Comparison of ENCODE assay signal across 28 mouse cellular contexts in the genomic region with DNA sequence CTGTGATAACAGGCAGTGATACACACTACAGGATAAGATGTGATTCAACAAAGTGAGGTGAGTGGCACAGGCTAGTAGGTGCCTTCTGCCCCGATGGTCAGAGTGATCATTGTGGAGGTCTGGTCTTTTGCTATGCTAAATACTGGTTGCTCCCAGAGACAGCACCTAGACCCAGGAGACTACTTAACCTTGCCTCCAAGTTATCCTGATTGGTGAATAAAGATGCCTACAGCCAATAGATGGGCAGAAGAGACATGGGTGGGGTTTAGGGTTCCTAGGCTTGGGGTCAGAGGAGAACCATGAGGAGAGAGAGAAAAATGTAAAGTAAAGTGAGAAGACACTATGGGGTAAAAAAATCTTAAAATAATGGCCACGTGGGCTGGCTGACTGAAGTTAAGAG. TPM values are rescaled to one million over a fixed set of nuclear protein-coding genes. Genes with fewer than 3 reads are reported as not detected.
DNase-seq lines count a peak whose midpoint lies in the region; ATAC-seq and TF ChIP-seq lines count a peak whose summit lies in the region.
"Had no signal": no experiment of that assay in that cellular context is flagged by ENCODE, and none has a peak within 500 bp of the region (broad histone marks: within the 10 kb centered on the region; RNA-seq: fewer than 3 reads in every experiment).

No protein-coding gene starts in this region.

- H3K36me3 ChIP-seq in CH12.LX (replicated peaks in 1 of 2; ENCODE audit: control insufficient read depth in 1 of 2, insufficient read depth in 1 of 2, low read length in 1 of 2) = peaks cover 25 to 32% of the 10 kb centered on the region in 2 experiments
- H3K36me3 ChIP-seq in kidney, embryonic 14.5 days (ENCODE audit: control insufficient read depth, insufficient read depth, low read length) = no peaks in the 10 kb centered on the region; the same call in 1 of the 2 replicates

- in situ Hi-C loops in CH12.LX (cut with MboI; ENCODE audit: low pct_ligation_motif_present, low pct_unique_long_range_greater_than_20kb, low sequenced_read_pairs) = no loop called here

- TF ChIP-seq RAD21 in CH12.LX (IDR thresholded peaks at IDR 0.05; ENCODE audit: low read depth, low read length) = no peak

- no peaks in the 10 kb centered on the region for H3K27me3 ChIP-seq in CH12.LX (replicated peaks)
- H3K27me3 ChIP-seq in kidney, embryonic 14.5 days (ENCODE audit: control insufficient read depth, insufficient read depth, low read length) = no peaks in the 10 kb centered on the region
- H3K27me3 ChIP-seq: forebrain, embryonic 13.5 days; heart, embryonic 13.5 days had no signal

- peaks cover 2% of the 10 kb centered on the region for H3K9me3 ChIP-seq in CH12.LX (replicated peaks; ENCODE audit: low read length)
- no peaks in the 10 kb centered on the region for H3K9me3 ChIP-seq in kidney, embryonic 14.5 days (ENCODE audit: control insufficient read depth, low read length)
- H3K9me3 ChIP-seq: forebrain, embryonic 10.5 days; forebrain, embryonic 13.5 days; heart, embryonic 10.5 days; heart, embryonic 13.5 days; hindbrain, embryonic 10.5 days had no signal

- peak overlapping the region; percentile 70 for H3K4me2 ChIP-seq in CH12.LX (ENCODE audit: insufficient read depth, low read depth, poor library complexity, severe bottlenecking)
- no peak overlapping the region for H3K4me2 ChIP-seq in kidney, embryonic 14.5 days (replicated peaks; ENCODE audit: low read depth, low read length)
- H3K4me2 ChIP-seq: forebrain, embryonic 13.5 days; hindbrain, embryonic 14.5 days had no signal

- H3K9ac ChIP-seq in CH12.LX (ENCODE audit: insufficient read depth, low read depth) = peak overlapping the region; percentile 32; the same call in 1 of the 2 replicates
- no peak overlapping the region for H3K9ac ChIP-seq in kidney, embryonic 14.5 days (ENCODE audit: low read depth, low read length)
- H3K9ac ChIP-seq: forebrain, embryonic 13.5 days; heart, embryonic 13.5 days; hindbrain, embryonic 14.5 days had no signal

- H3K4me1 ChIP-seq in CH12.LX (ENCODE audit: control insufficient read depth in 1 of 2, insufficient read depth in 2 of 2) = peaks cover 8 to 54% of the 10 kb centered on the region in 2 experiments; a peak in 3 of 4 replicates
- H3K4me1 ChIP-seq in bone marrow macrophage, adult 2 months (ENCODE audit: control insufficient read depth, insufficient read depth, low read length) = peaks cover 32% of the 10 kb centered on the region
- H3K4me1 ChIP-seq in kidney, embryonic 14.5 days (ENCODE audit: control insufficient read depth, insufficient read depth, low read length) = no peaks in the 10 kb centered on the region

- no peak for TF ChIP-seq CTCF in CH12.LX (conservative IDR thresholded peaks at IDR 0.05 in 1 of 2, IDR thresholded peaks at IDR 0.05 in 1 of 2; ENCODE audit: low read depth in 2 of 2, low read length in 2 of 2)
- no peak for TF ChIP-seq CTCF in bone marrow macrophage, adult 2 months (IDR thresholded peaks at IDR 0.05; ENCODE audit: low read depth, low read length)

- dilution Hi-C loops in CH12.LX (cut with MboI; ENCODE audit: extremely low pct_ligation_motif_present, extremely low pct_unique_long_range_greater_than_20kb, low sequenced_read_pairs) = no loop called here

- H3K4me3 ChIP-seq in CH12.LX (replicated peaks in 1 of 3; ENCODE audit: low read depth in 2 of 3, low read length in 2 of 3, poor library complexity in 1 of 3) = peak overlapping the region in 1 of 3 experiments; percentile 14
- H3K4me3 ChIP-seq in bone marrow macrophage, adult 2 months (ENCODE audit: insufficient read depth, low read length) = no peak overlapping the region
- no peak overlapping the region for H3K4me3 ChIP-seq in kidney, embryonic 14.5 days (ENCODE audit: low read length)
- H3K4me3 ChIP-seq: forebrain, embryonic 10.5 days; forebrain, embryonic 13.5 days; gastrocnemius, adult 2 months; heart, embryonic 10.5 days; heart, embryonic 13.5 days; hindbrain, embryonic 10.5 days had no signal

- H3K27ac ChIP-seq in CH12.LX (ENCODE audit: insufficient read depth, low read depth) = peak overlapping the region; percentile 19; the same call in 1 of the 2 replicates
- H3K27ac ChIP-seq in bone marrow macrophage, adult 2 months (ENCODE audit: insufficient read depth, low read depth, low read length) = peak overlapping the region; percentile 79
- H3K27ac ChIP-seq in kidney, embryonic 14.5 days (ENCODE audit: low read depth, low read length) = no peak overlapping the region
- H3K27ac ChIP-seq: forebrain, embryonic 10.5 days; forebrain, embryonic 13.5 days; gastrocnemius, adult 2 months; hindbrain, embryonic 10.5 days; hindbrain, embryonic 14.5 days; hindbrain, postnatal 0 days had no signal

- no peak for ATAC-seq in kidney, embryonic 14.5 days (ENCODE audit: low FRiP score, low TSS enrichment)
- ATAC-seq: forebrain, embryonic 13.5 days; forebrain, embryonic 16.5 days; hindbrain, postnatal 0 days; inflammation-experienced regulatory T-cells, adult 6 months; intestine, embryonic 16.5 days had no signal

- peak; percentile 73 for DNase-seq in CH12.LX (ENCODE audit: extremely low read depth)
- DNase-seq in ES-CJ7 (ENCODE audit: low read depth, low spot score) = peak; percentile 68
- DNase-seq in MEL-GATA-1-ER (ENCODE audit: extremely low read depth, low read depth) = peak; percentile 28
- no peak for DNase-seq in cerebellum, adult 9-10 months
- no peak for DNase-seq in left cerebral cortex, adult 18-20 months (ENCODE audit: low spot score in 2 of 2)
- DNase-seq in right cerebral cortex, postnatal 36 days (ENCODE audit: low spot score in 2 of 2) = no peak
- DNase-seq: adrenal gland, postnatal 10 days; adrenal gland, postnatal 36 days; cerebellum, adult 11-12 months; cerebellum, adult 8-10 months; cerebellum, postnatal 14 days; gastrocnemius, adult 2 months; gastrocnemius, postnatal 14 days; heart, adult 11 months; heart, postnatal 36 days; kidney, adult 18-20 months had no signal

- TF ChIP-seq EP300 in CH12.LX (IDR thresholded peaks at IDR 0.05; ENCODE audit: low read length) = no peak

- TF ChIP-seq POLR2A in CH12.LX (IDR thresholded peaks at IDR 0.05; ENCODE audit: low read depth, low read length) = no peak; the same call in 1 of the 2 replicates
- TF ChIP-seq POLR2A in bone marrow macrophage, adult 2 months (IDR thresholded peaks at IDR 0.05; ENCODE audit: borderline replicate concordance, low read depth, low read length) = no peak

- peaks cover 61% of the 10 kb centered on the region for H3K79me2 ChIP-seq in CH12.LX (replicated peaks; ENCODE audit: control insufficient read depth, extremely low read depth, insufficient read depth, poor library complexity, severe bottlenecking)

- WGBS in kidney, embryonic 14.5 days = 32% methylated on average over 2 of the region's 2 CpGs

TF ChIP-seq in CH12.LX, 34 proteins besides CTCF, POLR2A, EP300 and RAD21 (continues in another document):
- TF ChIP-seq TCF12 (IDR thresholded peaks at IDR 0.05; ENCODE audit: low read depth, low read length) = peak; percentile 42; the same call in 1 of the 2 replicates
- TF ChIP-seq MAX (IDR thresholded peaks at IDR 0.05; ENCODE audit: low read length) = 0 out of 2 replicates have a peak, but pooled peaks have one; percentile 22
- 0 out of 2 replicates have a peak, but pooled peaks have one; percentile 49 for TF ChIP-seq MYC (IDR thresholded peaks at IDR 0.05; ENCODE audit: low read depth, low read length)
- TF ChIP-seq KAT2A (IDR thresholded peaks at IDR 0.05; ENCODE audit: insufficient replicate concordance, low read length) = no peak
- no peak for TF ChIP-seq GABPA (IDR thresholded peaks at IDR 0.05; ENCODE audit: insufficient replicate concordance, low read depth, low read length)
- TF ChIP-seq ZKSCAN1 (IDR thresholded peaks at IDR 0.05; ENCODE audit: borderline replicate concordance, low read depth, low read length) = no peak
- no peak for TF ChIP-seq BHLHE40 (IDR thresholded peaks at IDR 0.05; ENCODE audit: low read depth, low read length)
- TF ChIP-seq ETS1 (conservative IDR thresholded peaks at IDR 0.05; ENCODE audit: low read depth, low read length) = no peak
- TF ChIP-seq MXI1 (IDR thresholded peaks at IDR 0.05; ENCODE audit: low read depth, low read length) = no peak
- TF ChIP-seq ELF1 (IDR thresholded peaks at IDR 0.05; ENCODE audit: low read depth, low read length) = no peak
- no peak for TF ChIP-seq SMC3 (IDR thresholded peaks at IDR 0.05; ENCODE audit: low read depth, low read length)
- no peak for TF ChIP-seq MAFK (IDR thresholded peaks at IDR 0.05; ENCODE audit: insufficient replicate concordance, low read length)
- TF ChIP-seq SIN3A (IDR thresholded peaks at IDR 0.05; ENCODE audit: low read length) = no peak
- no peak for TF ChIP-seq NRF1 (IDR thresholded peaks at IDR 0.05; ENCODE audit: low read depth, low read length)
- no peak for TF ChIP-seq UBTF (IDR thresholded peaks at IDR 0.05; ENCODE audit: low read depth, low read length)
- no peak for TF ChIP-seq MAZ (IDR thresholded peaks at IDR 0.05; ENCODE audit: low read depth, low read length)
- TF ChIP-seq E2F4 (IDR thresholded peaks at IDR 0.05; ENCODE audit: insufficient replicate concordance, low read depth, low read length) = no peak
- peak; percentile 41; the same call in 1 of the 2 replicates for TF ChIP-seq CHD2 (IDR thresholded peaks at IDR 0.05; ENCODE audit: low read length)
- no peak for TF ChIP-seq PAX5 (IDR thresholded peaks at IDR 0.05; ENCODE audit: low read length)
- no peak for TF ChIP-seq USF1 (IDR thresholded peaks at IDR 0.05; ENCODE audit: low read depth, low read length)
- TF ChIP-seq RCOR1 (conservative IDR thresholded peaks at IDR 0.05; ENCODE audit: low read depth, low read length) = no peak
- no peak for TF ChIP-seq ZMIZ1 (IDR thresholded peaks at IDR 0.05; ENCODE audit: low read depth, low read length)
- TF ChIP-seq JUN (IDR thresholded peaks at IDR 0.05; ENCODE audit: insufficient read depth, low read depth, low read length) = no peak
- no peak for TF ChIP-seq POLR2AphosphoS2 (IDR thresholded peaks at IDR 0.05; ENCODE audit: low read depth, low read length)
- no peak for TF ChIP-seq IRF4 (IDR thresholded peaks at IDR 0.05; ENCODE audit: low read depth, low read length)
- no peak for TF ChIP-seq JUND (conservative IDR thresholded peaks at IDR 0.05; ENCODE audit: low read depth, low read length)
- TF ChIP-seq ZNF384 (IDR thresholded peaks at IDR 0.05; ENCODE audit: low read depth, low read length) = no peak
- TF ChIP-seq NELFE (IDR thresholded peaks at IDR 0.05; ENCODE audit: low read depth, low read length) = no peak; the same call in 1 of the 2 replicates

RNA-seq across cellular contexts. Expression of a gene that starts 4.8 kb away (rescaled TPM):
- total RNA-seq in CH12.LX (2012; rRNA removed) (24.2 and 49.7 TPM in 2 replicates), CH12.LX (2014; rRNA removed) (46.5 and 58.2 TPM in 2 replicates)
- 13.8 and 15.4 TPM in 2 replicates for polyA plus RNA-seq in CH12.LX (2012; ENCODE audit: insufficient read length, low read depth)
- polyA plus RNA-seq in bone marrow macrophage, adult 2 months (2012; ENCODE audit: insufficient read depth, insufficient read length, missing spikeins) = 35.7 and 42.2 TPM in 2 replicates
- 10 to 100 TPM; 22.6 to 24.9 TPM for total RNA-seq in left cerebral cortex, adult 18-20 months (2021)
- polyA plus RNA-seq in kidney, embryonic 14.5 days (2014; fragmentation: Nextera tagmentation; extraction: Ambion mirVana) = 9.9 and 13.8 TPM in 2 replicates

Comparison
In these comparisons a context has a peak if more than half of its experiments do, and no peak if none do; other contexts are left out.
1. DNase-seq: peak in CH12.LX (single experiment), ES-CJ7 (single experiment) and MEL-GATA-1-ER (single experiment); none in cerebellum, adult 9-10 months (single experiment), left cerebral cortex, adult 18-20 months (0 of 2) and right cerebral cortex, postnatal 36 days (0 of 2).